Mouse (Mus musculus): ENCODE results near the gene Bves.
"Not testable (repeated sequence)": the region's sequence is repeated elsewhere in the genome, so short reads cannot be mapped to it uniquely, and the experiment has no call there.

Bves gene

DNA sequence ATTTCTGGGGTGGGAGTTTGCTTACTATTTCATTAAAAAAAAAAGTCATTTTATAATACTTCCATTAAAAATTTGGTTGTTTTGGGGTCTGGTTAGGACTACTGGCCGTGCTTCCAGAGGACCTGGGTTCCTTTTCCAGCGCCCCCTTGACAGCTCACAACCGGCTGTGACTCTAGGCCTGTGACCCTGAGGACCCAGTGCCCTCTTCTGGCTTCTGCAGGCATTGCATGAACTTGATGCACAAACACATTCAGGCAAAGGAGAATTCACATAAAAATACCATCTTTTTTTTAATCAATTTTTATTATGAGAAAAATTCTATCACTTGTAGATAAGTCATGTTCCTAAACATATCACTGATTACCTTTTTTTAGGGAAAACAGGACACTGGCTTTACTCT, 12.6 kb downstream of the Bves start:
- DNase-seq (ENCODE audit: low read depth, low spot score), result not testable (repeated sequence)

DNA sequence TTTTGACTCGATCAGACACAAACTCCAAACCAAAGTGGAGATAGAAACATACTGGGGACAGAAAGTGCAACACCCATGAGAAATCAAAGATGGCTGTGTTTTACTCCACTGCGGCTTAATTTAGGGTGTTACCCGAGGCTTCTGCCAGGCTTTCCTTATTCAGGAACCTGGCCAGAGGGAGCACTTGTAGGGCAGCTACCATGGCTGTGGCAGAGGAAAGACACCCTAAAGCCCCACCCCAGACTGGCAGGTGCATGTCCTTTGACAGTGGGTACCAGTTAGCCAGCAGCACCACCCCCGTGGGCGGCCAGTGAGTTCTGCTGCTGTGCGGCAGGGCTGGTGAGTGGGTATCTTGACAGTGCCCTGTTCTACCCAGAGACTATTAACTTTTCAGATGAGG, 20.5 kb downstream of the Bves start:
- DNase-seq (ENCODE audit: low read depth, low spot score), result no peak

DNA sequence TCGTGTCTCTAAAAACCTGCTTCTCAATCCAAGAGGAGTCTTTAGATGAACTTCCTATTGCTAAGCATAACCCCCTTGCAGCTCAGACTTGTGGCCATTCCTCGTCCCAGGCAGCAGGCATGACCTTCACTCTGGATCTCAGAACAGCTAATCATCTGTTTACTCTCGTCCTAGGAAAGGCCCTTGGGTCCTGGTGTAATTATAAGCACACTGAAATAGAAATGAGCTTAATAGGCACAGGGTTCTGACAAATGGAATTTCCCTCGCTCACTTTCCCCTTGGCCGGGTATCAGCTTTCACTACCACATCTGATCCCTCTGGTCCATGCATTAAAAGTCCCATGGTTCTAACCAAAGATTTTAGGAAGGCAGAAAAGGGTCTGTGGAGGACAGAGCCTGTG, 27.8 kb downstream of the Bves start:
- DNase-seq (ENCODE audit: low read depth, low spot score), result no peak

DNA sequence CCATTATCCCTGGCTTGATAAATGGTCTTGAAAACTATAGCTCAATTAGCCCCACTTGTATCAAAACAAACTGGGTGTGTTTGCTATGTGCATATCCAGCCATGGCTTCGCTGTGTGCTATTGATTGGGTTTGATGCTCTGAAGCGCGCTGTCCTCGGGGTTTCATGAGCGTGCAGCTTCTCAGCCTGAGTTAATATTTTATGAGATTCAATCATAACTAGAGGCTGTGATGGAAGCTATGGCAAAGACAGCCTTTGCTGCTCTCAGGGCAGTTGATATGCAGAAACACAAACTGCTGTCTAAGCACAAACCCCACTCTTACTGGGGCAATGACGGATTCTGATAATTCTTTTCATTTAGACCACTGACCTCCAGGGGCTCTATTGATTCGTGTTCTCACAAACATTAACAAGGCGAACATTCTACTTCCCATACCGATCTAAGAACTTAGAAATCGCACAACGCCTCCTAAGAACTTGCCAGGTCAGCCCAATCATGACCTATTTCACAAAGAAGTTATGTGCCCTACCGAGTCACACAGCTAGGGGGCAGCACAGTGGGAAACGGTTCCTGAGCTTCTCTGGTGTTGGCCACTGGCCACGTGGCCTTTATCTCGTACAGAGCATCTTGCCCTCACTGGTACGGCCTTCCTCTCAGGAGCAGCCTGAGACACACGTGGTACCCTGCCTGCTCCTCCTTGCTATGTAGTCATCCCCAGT, 31.6 kb downstream of the Bves start:
- DNase-seq (ENCODE audit: low read depth, low spot score), result no peak

DNA sequence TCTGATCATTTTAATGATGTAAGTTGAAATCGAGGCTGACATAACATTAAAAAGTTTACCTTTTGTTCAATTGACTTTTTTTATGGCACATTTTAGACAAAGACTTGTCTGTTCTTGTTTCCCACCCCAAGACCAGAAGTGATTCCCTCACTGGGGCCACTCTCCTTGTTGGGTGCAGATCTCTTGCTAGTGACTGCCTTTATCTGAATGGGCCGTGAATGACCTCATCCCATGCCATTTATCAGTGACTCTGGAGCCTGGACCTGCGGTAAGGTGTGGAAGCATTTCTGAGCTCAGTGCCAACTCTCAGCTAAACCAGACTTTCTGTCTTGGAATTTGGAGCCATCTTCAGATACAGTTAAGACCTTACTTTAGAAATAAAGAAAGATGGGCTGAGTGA, 34.1 kb downstream of the Bves start:
- no peak for DNase-seq (ENCODE audit: low read depth, low spot score)

GRCm38 (mm10) chr10:45370545-45370944, 35.0 kb downstream of the Bves start:
- no peak for DNase-seq (ENCODE audit: low read depth, low spot score)

GRCm38 (mm10) chr10:45372994-45373692, 37.6 kb downstream of the Bves start:
- peak; percentile 58 for DNase-seq (ENCODE audit: low read depth, low spot score)

DNA sequence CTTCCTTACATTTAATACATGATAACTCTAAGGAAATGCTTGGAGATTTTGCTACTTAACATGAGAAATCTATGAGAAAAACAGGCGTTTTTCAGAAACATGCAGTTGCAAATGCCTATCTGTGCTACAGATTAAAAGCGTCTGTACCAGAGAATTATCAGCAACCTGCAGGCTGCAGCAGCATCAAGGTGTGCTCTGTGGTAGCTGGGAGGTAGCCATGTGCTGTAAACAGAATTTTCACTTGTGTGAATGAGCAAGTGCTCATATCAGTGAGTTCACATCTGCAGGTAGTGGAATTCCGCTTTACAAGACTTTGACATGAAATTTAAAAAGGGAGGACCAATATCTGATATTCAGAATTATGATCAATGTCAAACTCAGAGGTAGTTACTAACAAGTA, 42.7 kb downstream of the Bves start:
- no peak for DNase-seq (ENCODE audit: low read depth, low spot score)

GRCm38 (mm10) chr10:45381937-45382636, 46.5 kb downstream of the Bves start:
- DNase-seq (ENCODE audit: low read depth, low spot score), result peak; percentile 18

GRCm38 (mm10) chr10:45382637-45382958, 47.0 kb downstream of the Bves start:
- DNase-seq (ENCODE audit: low read depth, low spot score), result no peak

- no peak for DNase-seq (ENCODE audit: low read depth, low spot score)
Measured at GRCm38 (mm10) chr10:45398211-45398610, 62.6 kb downstream of the Bves start.

- no peak for DNase-seq (ENCODE audit: low read depth, low spot score)
Measured at GRCm38 (mm10) chr10:45399702-45400243, 64.2 kb downstream of the Bves start.

DNA sequence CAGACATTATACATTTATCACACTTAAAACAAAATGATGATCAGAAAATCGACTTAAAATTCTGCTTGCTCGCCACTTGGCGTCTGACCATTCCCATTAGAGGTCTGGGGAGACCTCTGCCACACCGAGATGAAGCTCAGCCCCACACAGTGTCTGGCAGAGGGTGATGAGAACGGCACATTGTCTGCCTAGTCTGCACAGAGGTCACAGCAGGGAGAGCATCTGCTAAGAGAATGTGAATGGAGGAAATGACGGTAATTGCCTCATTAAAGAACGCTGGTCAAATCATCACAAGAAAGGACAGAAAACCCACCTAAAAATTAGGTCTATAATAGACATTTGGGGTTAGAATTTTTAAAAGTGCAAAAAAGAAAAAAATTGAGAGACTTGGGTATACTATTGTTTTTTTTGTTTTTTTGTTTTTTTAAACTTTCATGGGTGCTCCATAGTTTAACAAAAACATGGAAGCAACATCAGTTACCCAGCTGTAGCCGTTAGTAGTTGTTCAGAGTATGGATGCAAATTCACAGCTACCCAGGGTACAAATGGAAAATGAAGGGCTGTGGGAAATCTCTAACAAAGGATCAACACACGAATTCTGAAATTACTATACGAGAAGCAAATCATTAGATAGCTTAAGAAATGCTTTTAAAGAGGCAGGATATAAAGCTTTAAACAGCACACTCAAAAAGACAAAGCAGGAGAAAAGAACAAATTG, 75.2 kb downstream of the Bves start:
- DNase-seq (ENCODE audit: low read depth, low spot score), result no peak

DNA sequence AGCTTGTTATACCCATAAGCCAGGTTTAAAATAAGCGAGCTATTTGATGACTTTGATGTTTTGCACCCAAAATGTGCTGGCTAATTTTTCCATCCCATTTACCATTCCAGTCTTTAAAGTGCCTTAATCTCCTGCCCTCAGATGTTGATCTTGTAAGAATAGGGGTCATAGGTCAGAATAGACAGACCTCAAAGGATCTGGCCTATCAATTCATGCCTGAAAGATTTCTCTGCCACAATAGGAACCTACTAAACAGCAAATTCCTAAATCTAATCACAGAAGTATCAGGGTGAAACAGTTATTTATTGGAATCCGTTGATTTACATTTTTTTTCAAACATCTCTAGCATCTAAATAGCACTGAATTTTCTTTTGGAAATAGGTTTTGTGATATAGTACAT, 76.2 kb downstream of the Bves start:
- DNase-seq (ENCODE audit: low read depth, low spot score), result no peak

DNA sequence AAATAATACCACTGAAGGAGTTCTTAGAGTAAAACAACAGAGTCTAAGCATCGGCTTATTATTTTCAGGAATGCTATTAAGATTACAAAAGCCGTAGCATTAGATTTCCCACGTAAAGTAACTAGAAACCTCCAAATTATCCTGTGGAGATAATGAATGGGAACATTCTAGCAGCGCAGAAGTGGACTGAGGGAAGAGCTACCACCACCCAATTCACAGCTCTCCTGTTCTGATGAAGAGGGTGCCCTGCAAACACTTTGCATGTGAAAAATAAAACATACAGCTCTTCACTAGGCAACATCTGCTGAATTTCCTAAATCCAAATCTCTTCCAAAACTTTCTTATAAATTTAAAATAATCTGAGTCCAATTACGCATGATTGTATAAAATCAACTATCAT, 76.6 kb downstream of the Bves start:
- no peak for DNase-seq (ENCODE audit: low read depth, low spot score)
